Mouse (Mus musculus) midbrain, embryonic 14.5 days (tissue): ENCODE data around the gene Med29. TPM values are rescaled to one million over a fixed set of nuclear protein-coding genes. Genes with fewer than 3 reads are reported as not detected.
A peak's percentile ranks its signal among the peaks of the same experiment; 100 is the strongest.
"Not testable (repeated sequence)": the region's sequence is repeated elsewhere in the genome, so short reads cannot be mapped to it uniquely, and the experiment has no call there.

ENCODE experiments used
- ATAC-seq: fragments of 200-750 bp; cut with Nextera tagmentation; 2 replicates; pipeline ENCODE4 v1.8.0; 2017; ENCODE audit warnings: moderate number of reproducible peaks, moderate library complexity; ENCODE audit not compliant: low FRiP score, low TSS enrichment
- DNase-seq: peaks from one replicate; pipeline ENCODE4 v3.0.0-alpha.2; 2015
- H3K27ac ChIP-seq: fragments of 300-500 bp; sonication (generic); replicated peaks from 2 replicates; pipeline ENCODE4 v1.5.1; 2014; ENCODE audit warnings: mild to moderate bottlenecking, low read depth, low read length, moderate library complexity
- H3K27me3 ChIP-seq: fragments of 300-500 bp; sonication (generic); 2 replicates; pipeline ENCODE4 v1.6.1; 2014; ENCODE audit warnings: low read length, control low read depth, mixed read lengths; ENCODE audit not compliant: control insufficient read depth, insufficient read depth
- H3K36me3 ChIP-seq: fragments of 300-500 bp; sonication (generic); 2 replicates; pipeline ENCODE4 v1.6.1; 2014; ENCODE audit warnings: low read length, control low read depth; ENCODE audit not compliant: control insufficient read depth, insufficient read depth
- H3K4me1 ChIP-seq: fragments of 300-500 bp; sonication (generic); 2 replicates; pipeline ENCODE4 v1.6.1; 2014; ENCODE audit warnings: mild to moderate bottlenecking, antibody characterized with exemption, low read length, control low read depth; ENCODE audit not compliant: control insufficient read depth, insufficient read depth
- H3K4me2 ChIP-seq: fragments of 300-500 bp; sonication (generic); 2 replicates; pipeline ENCODE4 v1.6.1; 2014; ENCODE audit warnings: mild to moderate bottlenecking, low read length, moderate library complexity
- H3K4me3 ChIP-seq: fragments of 300-500 bp; sonication (generic); replicated peaks from 2 replicates; pipeline ENCODE4 v1.5.1; 2014; ENCODE audit warnings: low read depth, low read length
- H3K9ac ChIP-seq: fragments of 300-500 bp; sonication (generic); replicated peaks from 2 replicates; pipeline ENCODE4 v1.6.1; 2014; ENCODE audit warnings: mild to moderate bottlenecking, low read length, moderate library complexity
- H3K9me3 ChIP-seq: fragments of 300-500 bp; sonication (generic); 2 replicates; pipeline ENCODE4 v1.6.1; 2016; ENCODE audit warnings: low read length, control low read depth, mixed read lengths; ENCODE audit not compliant: control insufficient read depth
- WGBS: fragments of 180-500 bp; shearing (Covaris S2); extraction: QIAGEN DNeasy Blood & Tissue Kit; methylation state at CpG from one replicate; pipeline ENCODE4 v1.1.7; 2014; 5-methylcytosine and 5-hydroxymethylcytosine counted together
- polyA plus RNA-seq: library from polyadenylated mRNA; unstranded; fragments of >200 nt; fragmentation: Nextera tagmentation; extraction: Ambion mirVana; gene quantifications from 2 replicates; pipeline ENCODE4 v1.2.1, GENCODE M21; 2014

The Med29 gene
- polyA plus RNA-seq, 1 experiment from 2014 or later: 38.3 TPM

DNA sequence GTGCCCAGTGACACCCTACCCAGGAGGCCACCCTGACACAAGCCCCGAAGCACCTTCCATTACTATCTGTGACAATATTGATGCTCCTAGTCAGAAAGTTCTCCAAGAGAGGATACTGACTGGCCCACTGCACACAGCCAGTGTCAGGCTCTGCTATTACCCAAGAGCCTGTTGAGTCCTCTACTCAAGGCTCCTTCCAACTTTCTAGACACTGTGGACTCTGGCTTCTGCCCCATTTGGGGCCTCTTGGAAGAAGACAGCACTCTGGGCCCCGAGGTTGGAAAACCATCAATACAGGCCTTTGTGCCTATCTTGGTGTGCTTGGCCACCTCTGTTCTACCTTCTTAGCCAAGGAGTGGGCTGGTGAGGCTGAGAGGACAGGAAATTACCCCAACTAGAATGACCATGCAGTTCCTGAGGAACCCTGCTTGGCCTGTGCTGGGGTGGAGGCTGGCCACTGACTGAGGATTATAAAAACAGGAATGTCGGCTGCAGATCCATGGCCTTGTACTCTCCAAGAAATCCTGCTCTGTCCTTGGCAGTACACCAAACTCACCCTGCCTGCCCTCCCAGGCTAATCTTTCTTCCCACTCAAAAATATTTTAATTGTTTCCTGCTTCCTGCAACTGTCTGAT, 18.4 kb upstream of the Med29 start:
- H3K27ac ChIP-seq: no peak overlapping the region
- DNase-seq: no peak
- 95% methylated on average over 3 of the region's 3 CpGs for WGBS
- peaks cover 82% of the 10 kb centered on the region for H3K36me3 ChIP-seq
- H3K9me3 ChIP-seq: no peaks in the 10 kb centered on the region
- no peak overlapping the region for H3K9ac ChIP-seq
- no peaks in the 10 kb centered on the region for H3K4me1 ChIP-seq
- ATAC-seq: no peak
- no peak overlapping the region for H3K4me3 ChIP-seq
- no peaks in the 10 kb centered on the region for H3K27me3 ChIP-seq
- H3K4me2 ChIP-seq: no peak overlapping the region

DNA sequence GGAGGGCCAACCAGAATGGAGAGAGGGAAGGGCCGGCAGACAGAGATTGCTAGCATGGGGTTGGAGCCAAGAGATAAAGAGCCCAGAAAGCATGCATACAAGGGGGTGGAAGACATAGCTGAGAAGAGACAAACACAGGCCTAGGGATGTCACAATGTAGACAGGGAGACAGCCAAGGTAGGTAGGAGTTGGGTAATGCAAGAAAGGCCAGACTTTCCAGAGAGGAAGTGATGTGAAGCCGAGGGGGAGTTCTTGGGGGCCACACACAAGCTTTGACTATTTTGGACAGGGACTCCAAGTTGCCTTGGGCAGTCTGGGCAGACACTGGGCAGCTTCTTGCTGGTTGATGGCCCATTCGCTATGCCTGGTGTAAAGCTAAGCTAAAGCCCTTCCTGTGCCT, 9.4 kb upstream of the Med29 start:
- DNase-seq (no peak), ATAC-seq (no peak)
- Histone ChIP-seq H3K4me3 (no peak overlapping the region), H3K27me3 (no peaks in the 10 kb centered on the region), H3K27ac (no peak overlapping the region), H3K9ac (no peak overlapping the region), H3K4me1 (no peaks in the 10 kb centered on the region), H3K4me2 (no peak overlapping the region), H3K36me3 (peaks cover 99% of the 10 kb centered on the region), H3K9me3 (no peaks in the 10 kb centered on the region)
- 85% methylated on average over 3 of the region's 3 CpGs for WGBS

DNA sequence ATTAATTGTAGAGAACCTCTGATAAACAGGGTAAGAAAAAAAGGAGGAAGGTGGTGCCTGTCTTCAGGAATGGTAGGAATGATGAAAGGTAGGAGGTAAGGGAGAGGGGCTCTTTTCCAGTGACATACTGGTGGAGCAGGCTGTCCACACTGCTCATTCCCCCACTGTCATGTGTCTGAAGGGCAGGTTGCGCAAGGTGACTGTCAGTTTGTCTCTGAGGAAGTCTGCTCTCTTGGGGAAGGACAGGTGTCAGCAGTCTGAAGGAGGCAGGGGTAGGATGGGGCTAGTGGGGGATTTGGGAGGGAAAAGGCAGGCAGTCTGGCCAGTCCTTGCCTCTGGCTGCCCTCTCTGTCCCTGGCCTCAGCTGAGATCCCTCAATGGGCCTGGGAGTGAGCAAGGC, 8.5 kb upstream of the Med29 start:
- 100% methylated on average over 1 of the region's 1 CpGs for WGBS
- H3K4me1 ChIP-seq: no peaks in the 10 kb centered on the region
- no peak overlapping the region for H3K27ac ChIP-seq
- H3K9me3 ChIP-seq: no peaks in the 10 kb centered on the region
- no peak overlapping the region for H3K4me3 ChIP-seq
- H3K9ac ChIP-seq: no peak overlapping the region
- no peaks in the 10 kb centered on the region for H3K27me3 ChIP-seq
- H3K36me3 ChIP-seq: peaks cover 99% of the 10 kb centered on the region
- no peak overlapping the region for H3K4me2 ChIP-seq
- DNase-seq (no peak), ATAC-seq (no peak)

DNA sequence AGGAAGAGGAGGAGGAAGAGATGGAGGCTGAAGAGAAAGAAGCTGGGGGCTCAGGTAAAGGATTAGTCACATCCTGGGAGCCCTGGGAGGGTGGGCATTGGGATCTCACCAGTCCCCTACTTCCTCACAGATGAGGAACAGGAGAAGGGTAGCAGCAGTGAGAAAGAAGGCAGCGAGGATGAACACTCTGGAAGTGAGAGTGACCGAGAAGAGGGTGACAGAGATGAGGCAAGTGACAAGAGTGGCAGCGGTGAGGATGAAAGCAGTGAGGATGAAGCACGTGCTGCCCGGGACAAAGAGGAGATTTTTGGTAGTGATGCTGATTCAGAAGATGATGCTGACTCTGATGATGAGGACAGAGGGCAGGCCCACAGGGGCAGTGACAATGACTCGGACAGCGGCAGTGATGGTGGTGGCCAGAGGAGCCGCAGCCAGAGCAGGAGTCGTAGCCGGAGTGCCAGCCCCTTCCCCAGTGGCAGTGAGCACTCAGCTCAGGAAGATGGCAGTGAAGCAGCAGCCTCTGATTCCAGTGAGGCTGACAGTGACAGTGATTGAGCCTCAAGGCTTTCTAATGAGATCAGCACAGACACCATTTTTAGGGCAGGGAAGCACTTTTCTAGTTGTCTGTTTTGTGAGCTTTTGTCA, 6.3 kb upstream of the Med29 start:
- DNase-seq: no peak
- H3K4me2 ChIP-seq: no peak overlapping the region
- H3K9ac ChIP-seq: no peak overlapping the region
- H3K36me3 ChIP-seq: peaks cover 93% of the 10 kb centered on the region
- H3K4me1 ChIP-seq: peaks cover 1% of the 10 kb centered on the region; the same call in 1 of the 2 replicates
- H3K9me3 ChIP-seq: no peaks in the 10 kb centered on the region
- WGBS: 93% methylated on average over 10 of the region's 10 CpGs
- ATAC-seq: no peak
- H3K27ac ChIP-seq: no peak overlapping the region
- no peaks in the 10 kb centered on the region for H3K27me3 ChIP-seq
- H3K4me3 ChIP-seq: no peak overlapping the region

DNA sequence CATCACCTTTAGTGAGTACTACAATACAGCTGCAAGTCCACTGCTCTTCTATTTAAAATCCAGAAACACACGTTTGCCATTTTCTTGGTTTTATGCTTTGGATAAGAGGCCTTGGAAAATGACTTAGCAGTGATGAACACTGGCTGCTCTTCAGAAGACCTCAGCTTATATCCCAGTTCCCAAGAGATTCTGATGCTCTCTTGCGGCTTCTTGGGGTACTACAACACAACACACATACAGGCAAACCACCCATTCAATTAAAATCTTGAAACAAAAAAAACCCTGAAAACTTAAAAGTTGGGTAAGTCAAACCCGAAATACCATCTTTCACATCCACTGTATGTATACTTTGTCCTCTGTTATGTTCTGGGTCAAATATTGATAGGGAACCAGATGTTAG, 5.5 kb upstream of the Med29 start:
- Histone ChIP-seq H3K4me3 (no peak overlapping the region), H3K36me3 (peaks cover 85% of the 10 kb centered on the region), H3K9me3 (no peaks in the 10 kb centered on the region), H3K27me3 (no peaks in the 10 kb centered on the region), H3K27ac (no peak overlapping the region), H3K4me2 (no peak overlapping the region), H3K4me1 (peaks cover 5% of the 10 kb centered on the region; the same call in 1 of the 2 replicates), H3K9ac (no peak overlapping the region)
- peak; percentile 69 for DNase-seq
- ATAC-seq: no peak
- WGBS: 65% methylated on average over 3 of the region's 3 CpGs

DNA sequence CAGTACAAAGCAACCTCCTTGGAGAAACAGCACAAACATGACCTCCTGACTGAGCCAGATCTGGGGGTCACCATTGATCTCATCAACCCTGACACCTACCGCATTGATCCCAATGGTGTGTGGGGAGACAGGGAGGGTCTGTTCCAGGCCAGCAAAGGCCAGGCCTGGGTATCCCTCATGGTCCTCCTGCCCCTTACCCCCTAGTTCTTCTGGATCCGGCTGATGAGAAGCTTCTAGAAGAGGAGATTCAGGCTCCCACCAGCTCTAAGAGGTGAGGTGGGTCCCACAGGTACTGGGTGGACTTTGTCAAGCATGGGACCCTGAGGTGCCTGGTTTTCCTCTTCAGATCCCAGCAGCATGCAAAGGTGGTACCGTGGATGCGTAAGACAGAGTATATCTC, 2.9 kb upstream of the Med29 start:
- Histone ChIP-seq H3K9ac (no peak overlapping the region), H3K4me3 (no peak overlapping the region), H3K4me2 (no peak overlapping the region), H3K27ac (no peak overlapping the region), H3K9me3 (no peaks in the 10 kb centered on the region), H3K4me1 (peaks cover 11% of the 10 kb centered on the region), H3K27me3 (no peaks in the 10 kb centered on the region), H3K36me3 (peaks cover 65% of the 10 kb centered on the region)
- WGBS: 96% methylated on average over 4 of the region's 4 CpGs
- ATAC-seq: no peak
- DNase-seq: no peak

DNA sequence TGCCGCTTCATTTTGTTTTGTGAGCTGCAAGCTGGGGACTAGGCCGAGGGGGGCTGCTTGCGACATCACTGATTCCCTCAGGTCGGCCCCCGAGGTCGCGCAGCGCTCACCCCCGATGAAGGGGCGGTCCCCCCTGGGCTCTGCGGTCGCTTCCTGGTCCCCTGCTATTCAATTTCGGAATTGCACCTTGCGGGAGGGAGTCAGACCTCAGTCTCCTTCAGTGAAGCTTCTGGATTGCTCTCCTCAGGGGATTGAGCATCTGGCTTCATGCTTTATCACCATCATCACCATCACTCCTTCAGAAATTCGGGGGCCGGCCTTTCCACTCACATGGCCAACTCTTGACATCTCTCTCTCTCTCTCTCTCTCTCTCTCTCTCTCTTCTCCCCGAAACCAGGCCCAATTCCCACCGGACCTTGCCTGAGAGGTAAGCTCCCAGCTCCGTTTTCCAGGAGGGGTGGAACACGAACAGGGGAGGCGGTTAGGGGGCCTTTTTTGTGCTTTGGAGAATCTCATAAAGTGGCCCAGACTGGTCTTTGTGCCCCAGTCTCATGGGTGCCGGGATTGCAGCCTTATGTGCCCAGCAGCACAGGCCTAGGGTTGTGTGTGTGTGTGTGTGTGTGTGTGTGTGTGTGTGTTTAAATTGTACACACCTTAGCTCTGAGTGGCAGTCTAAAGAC, 904 bp upstream of the Med29 start:
- 6% methylated on average over 22 of the region's 22 CpGs for WGBS
- H3K9ac ChIP-seq: peak overlapping the region; percentile 63
- H3K4me1 ChIP-seq: peaks cover 11% of the 10 kb centered on the region
- ATAC-seq: no peak
- no peaks in the 10 kb centered on the region for H3K9me3 ChIP-seq
- H3K4me2 ChIP-seq: peak overlapping the region; percentile 87
- H3K27ac ChIP-seq: peak overlapping the region; percentile 75
- H3K4me3 ChIP-seq: peak overlapping the region; percentile 67
- no peak for DNase-seq
- H3K36me3 ChIP-seq: peaks cover 63% of the 10 kb centered on the region
- H3K27me3 ChIP-seq: no peaks in the 10 kb centered on the region

DNA sequence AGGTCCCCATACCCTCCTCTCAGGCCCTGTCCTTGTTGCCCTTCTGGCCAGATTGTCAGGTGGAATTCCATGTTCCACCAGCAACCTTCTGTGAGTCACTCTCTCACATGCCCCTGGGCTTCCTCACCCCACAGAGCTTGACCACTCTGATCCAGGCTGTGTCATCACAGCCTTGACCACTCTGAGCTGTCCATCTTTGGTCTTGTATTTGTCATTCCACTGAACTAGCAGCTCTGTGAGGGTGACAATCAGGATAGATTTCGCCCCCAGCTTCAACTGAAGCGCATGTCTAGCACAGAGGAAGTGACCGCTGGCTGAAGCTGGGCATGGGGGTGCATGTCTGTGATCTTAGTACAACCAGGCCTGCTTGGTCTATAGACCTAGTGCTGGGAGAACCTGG, 2.2 kb downstream of the Med29 start:
- Histone ChIP-seq H3K36me3 (peaks cover 53% of the 10 kb centered on the region), H3K4me2 (no peak overlapping the region), H3K27me3 (no peaks in the 10 kb centered on the region), H3K9me3 (no peaks in the 10 kb centered on the region), H3K4me1 (peaks cover 11% of the 10 kb centered on the region), H3K9ac (no peak overlapping the region), H3K4me3 (no peak overlapping the region), H3K27ac (no peak overlapping the region)
- 97% methylated on average over 3 of the region's 3 CpGs for WGBS
- ATAC-seq (no peak), DNase-seq (no peak)

DNA sequence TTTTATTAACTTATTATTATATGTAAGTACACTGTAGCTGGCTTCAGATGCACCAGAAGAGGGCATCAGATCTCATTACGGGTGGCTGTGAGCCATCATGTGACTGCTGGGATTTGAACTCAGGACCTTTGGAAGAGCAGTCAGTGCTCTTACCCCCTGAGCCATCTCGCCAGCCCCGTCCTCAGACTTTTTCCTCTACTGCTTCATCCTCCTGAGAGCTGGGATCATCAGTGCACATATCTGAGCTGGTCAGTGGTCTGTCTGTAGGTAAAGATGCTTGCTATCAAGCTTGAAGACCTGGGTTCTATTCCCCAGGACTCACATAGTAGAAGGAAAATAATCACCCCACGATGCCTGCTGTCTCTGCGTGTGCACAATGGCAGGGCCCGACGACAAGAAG, 5.1 kb downstream of the Med29 start:
- H3K4me1 ChIP-seq, H3K4me2 ChIP-seq, H3K9me3 ChIP-seq, H3K4me3 ChIP-seq, H3K27me3 ChIP-seq, ATAC-seq, H3K9ac ChIP-seq, H3K27ac ChIP-seq, DNase-seq: not testable (repeated sequence)
- H3K36me3 ChIP-seq: peaks cover 45% of the 10 kb centered on the region
- 87% methylated on average over 7 of the region's 7 CpGs for WGBS
